Mouse (Mus musculus) midbrain, embryonic 13.5 days (tissue): ENCODE results near the gene Rps6kl1. TPM values are rescaled to one million over a fixed set of nuclear protein-coding genes. Genes with fewer than 3 reads are reported as not detected.

Experiments used
- ATAC-seq: fragments of 200-750 bp; cut with Nextera tagmentation; 2 replicates; pipeline ENCODE4 v1.8.0; 2017; ENCODE audit warnings: mild to moderate bottlenecking, moderate TSS enrichment, moderate library complexity
- H3K27ac ChIP-seq: fragments of 300-500 bp; sonication (generic); 2 replicates; pipeline ENCODE4 v1.5.1; 2015; ENCODE audit warnings: inconsistent platforms, mild to moderate bottlenecking, moderate library complexity
- H3K27me3 ChIP-seq: fragments of 300-500 bp; sonication (generic); 2 replicates; pipeline ENCODE4 v1.6.1; 2015; ENCODE audit warnings: mild to moderate bottlenecking, inconsistent platforms
- H3K36me3 ChIP-seq: fragments of 300-500 bp; sonication (generic); 2 replicates; pipeline ENCODE4 v1.6.1; 2015; ENCODE audit warnings: mild to moderate bottlenecking, inconsistent platforms
- H3K4me1 ChIP-seq: fragments of 300-500 bp; sonication (generic); replicated peaks from 2 replicates; pipeline ENCODE4 v1.6.1; 2015; ENCODE audit warnings: inconsistent platforms
- H3K4me2 ChIP-seq: fragments of 300-500 bp; sonication (generic); replicated peaks from 2 replicates; pipeline ENCODE4 v1.6.1; 2015; ENCODE audit warnings: moderate library complexity, mild to moderate bottlenecking, inconsistent platforms
- H3K4me3 ChIP-seq: fragments of 300-500 bp; sonication (generic); replicated peaks from 2 replicates; pipeline ENCODE4 v1.5.1; 2015; ENCODE audit warnings: mild to moderate bottlenecking, inconsistent platforms
- H3K9ac ChIP-seq: fragments of 300-500 bp; sonication (generic); replicated peaks from 2 replicates; pipeline ENCODE4 v1.6.1; 2015; ENCODE audit warnings: mild to moderate bottlenecking, inconsistent platforms
- H3K9me3 ChIP-seq: fragments of 300-500 bp; sonication (generic); 2 replicates; pipeline ENCODE4 v1.6.1; 2016; ENCODE audit warnings: mild to moderate bottlenecking, inconsistent platforms
- WGBS: fragments of 180-500 bp; shearing (Covaris S2); methylation state at CpG from one replicate; pipeline ENCODE4 v1.1.7; 2015; 5-methylcytosine and 5-hydroxymethylcytosine counted together
- polyA plus RNA-seq: library from polyadenylated mRNA; unstranded; fragments of >200 nt; fragmentation: Nextera tagmentation; extraction: Ambion mirVana; gene quantifications from 2 replicates; pipeline ENCODE4 v1.2.1, GENCODE M21; 2015

Gene Rps6kl1
- polyA plus RNA-seq, 1 experiment from 2014 or later = 15.6 TPM

DNA sequence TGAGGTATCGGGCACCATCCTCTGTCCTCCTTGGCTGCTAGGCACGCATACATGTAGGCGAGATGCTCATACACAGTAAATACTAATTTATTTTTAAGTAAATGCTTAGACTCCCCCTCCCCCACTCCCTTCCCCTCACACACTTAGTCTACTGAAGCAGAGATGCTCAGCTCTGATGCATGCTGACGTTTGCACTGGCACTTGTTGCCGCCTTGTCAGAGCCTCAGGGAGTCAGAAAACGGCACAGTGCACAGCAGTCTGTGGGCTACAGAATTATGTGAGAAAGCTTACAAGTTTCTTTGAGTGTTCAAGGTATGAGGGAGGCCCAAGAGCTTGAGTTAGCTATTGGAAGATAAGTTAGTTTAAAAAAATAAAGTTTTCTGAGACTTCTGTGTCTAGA lies 19.7 kb downstream of the Rps6kl1 start:
- no peak for ATAC-seq
- Histone ChIP-seq H3K27me3 (no peaks in the 10 kb centered on the region), H3K9ac (no peak overlapping the region), H3K4me2 (no peak overlapping the region), H3K36me3 (peaks cover 88% of the 10 kb centered on the region), H3K4me3 (no peak overlapping the region), H3K27ac (no peak overlapping the region), H3K4me1 (no peaks in the 10 kb centered on the region), H3K9me3 (no peaks in the 10 kb centered on the region)
- WGBS = 92% methylated on average over 6 of the region's 6 CpGs

DNA sequence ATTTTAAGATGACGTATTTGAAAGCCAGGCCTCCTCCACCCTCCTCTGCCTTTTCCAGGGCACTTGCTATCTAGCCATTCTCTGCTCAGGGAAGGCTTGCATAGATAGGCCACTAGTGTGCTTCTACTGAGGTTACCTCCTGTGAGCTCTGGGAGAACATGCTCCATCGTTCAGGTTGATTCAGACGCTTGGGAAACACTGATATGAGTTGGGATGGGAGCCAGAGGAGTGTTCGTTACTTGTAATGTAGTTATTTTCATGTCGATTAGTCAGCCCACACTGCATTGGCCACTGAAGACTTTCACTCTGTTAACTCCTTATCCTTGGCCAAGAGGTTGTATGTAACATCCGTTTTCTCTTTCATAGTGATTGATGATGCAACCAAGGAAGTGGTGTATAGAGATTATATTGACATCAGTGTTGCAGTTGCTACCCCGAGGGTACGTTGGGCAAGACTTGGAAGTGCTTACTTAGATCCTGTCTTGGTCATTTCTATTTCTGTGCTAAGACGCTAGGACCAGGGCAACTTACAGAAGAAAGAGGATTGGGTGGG lies 21.6 kb downstream of the Rps6kl1 start:
- Histone ChIP-seq H3K4me1 (no peaks in the 10 kb centered on the region), H3K27me3 (no peaks in the 10 kb centered on the region), H3K9ac (no peak overlapping the region), H3K4me2 (no peak overlapping the region), H3K9me3 (no peaks in the 10 kb centered on the region), H3K36me3 (peaks cover 86% of the 10 kb centered on the region), H3K4me3 (no peak overlapping the region), H3K27ac (no peak overlapping the region)
- ATAC-seq = no peak
- WGBS = 96% methylated on average over 9 of the region's 9 CpGs

DNA sequence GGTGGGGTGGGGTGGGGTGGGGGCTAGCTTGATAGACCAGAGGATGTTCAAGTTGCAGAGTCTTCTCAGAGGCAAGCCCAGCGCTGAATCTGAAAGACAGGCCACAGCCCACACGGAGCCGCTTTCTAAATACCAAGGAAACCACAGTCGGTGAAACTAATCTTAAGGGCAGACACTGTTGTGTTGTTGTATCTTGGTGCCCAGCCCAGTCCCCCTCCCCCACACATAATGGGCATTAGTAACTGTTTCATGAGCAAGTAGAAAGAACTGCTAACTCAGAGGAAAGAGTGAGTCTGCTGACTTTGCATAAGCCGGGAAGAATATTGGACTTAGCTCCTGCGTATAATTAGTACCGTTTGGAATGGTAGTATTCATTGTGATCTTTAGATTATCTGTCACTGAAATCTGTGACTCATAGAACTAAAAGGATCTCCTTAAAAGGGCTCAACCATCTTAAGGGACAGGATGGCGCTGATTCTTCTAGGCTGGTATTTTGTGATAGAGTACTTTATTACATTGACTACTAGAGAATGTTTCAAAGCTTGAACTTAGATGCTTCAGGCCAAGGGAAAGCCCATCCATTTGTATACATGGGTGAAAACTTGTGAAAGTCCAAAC lies 24.0 kb downstream of the Rps6kl1 start:
- Histone ChIP-seq H3K9ac (no peak overlapping the region), H3K4me2 (no peak overlapping the region), H3K36me3 (peaks cover 86% of the 10 kb centered on the region), H3K9me3 (no peaks in the 10 kb centered on the region), H3K4me3 (no peak overlapping the region), H3K27me3 (no peaks in the 10 kb centered on the region), H3K27ac (no peak overlapping the region), H3K4me1 (no peaks in the 10 kb centered on the region)
- WGBS = 88% methylated on average over 8 of the region's 8 CpGs
- no peak for ATAC-seq

DNA sequence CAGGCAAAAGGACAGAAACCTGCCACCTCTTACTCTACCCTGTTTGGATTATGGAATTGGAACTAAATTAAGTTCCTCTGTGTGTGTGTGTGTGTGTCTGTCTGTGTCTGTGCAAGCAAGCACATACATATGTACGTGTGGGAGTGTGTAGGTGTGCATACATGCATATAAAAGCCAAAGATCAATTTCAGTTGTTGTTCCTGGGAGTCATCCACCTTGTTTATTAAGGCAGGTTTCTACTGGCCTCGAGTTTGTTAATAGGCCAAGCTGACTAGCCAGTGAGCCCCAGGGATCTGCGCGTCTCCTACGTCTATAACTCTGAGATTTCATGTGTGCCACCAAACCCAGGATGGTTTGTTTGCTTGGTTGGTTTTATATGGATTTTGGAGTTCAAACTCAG lies 26.3 kb downstream of the Rps6kl1 start:
- Histone ChIP-seq H3K4me2 (no peak overlapping the region), H3K27me3 (no peaks in the 10 kb centered on the region), H3K27ac (no peak overlapping the region), H3K36me3 (peaks cover 86% of the 10 kb centered on the region), H3K9me3 (no peaks in the 10 kb centered on the region), H3K4me1 (no peaks in the 10 kb centered on the region), H3K4me3 (no peak overlapping the region), H3K9ac (no peak overlapping the region)
- ATAC-seq = no peak
- 95% methylated on average over 5 of the region's 5 CpGs for WGBS

DNA sequence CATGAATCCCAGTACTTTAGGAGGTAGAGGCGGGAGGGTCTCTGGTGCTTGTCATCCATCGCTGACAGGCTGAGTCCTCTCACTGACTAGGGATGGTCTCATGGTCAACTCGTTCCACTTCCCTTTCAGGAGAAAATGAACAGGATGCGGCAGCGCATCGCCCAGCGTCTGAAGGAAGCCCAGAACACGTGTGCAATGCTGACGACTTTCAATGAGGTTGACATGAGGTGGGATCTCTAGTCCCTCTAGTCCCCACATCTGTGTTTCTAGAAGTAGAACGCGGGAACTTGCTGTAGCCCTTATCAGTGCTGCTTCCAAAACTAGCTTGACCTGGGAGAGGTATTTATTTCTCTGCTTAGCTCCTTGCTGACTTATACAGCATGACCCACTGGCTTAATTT lies 27.4 kb downstream of the Rps6kl1 start:
- no peak overlapping the region for H3K27ac ChIP-seq
- H3K4me1 ChIP-seq = no peaks in the 10 kb centered on the region
- H3K9me3 ChIP-seq = no peaks in the 10 kb centered on the region
- no peak overlapping the region for H3K4me2 ChIP-seq
- ATAC-seq = no peak
- H3K27me3 ChIP-seq = no peaks in the 10 kb centered on the region
- WGBS = 96% methylated on average over 11 of the region's 11 CpGs
- H3K9ac ChIP-seq = no peak overlapping the region
- peaks cover 88% of the 10 kb centered on the region for H3K36me3 ChIP-seq
- H3K4me3 ChIP-seq = no peak overlapping the region

DNA sequence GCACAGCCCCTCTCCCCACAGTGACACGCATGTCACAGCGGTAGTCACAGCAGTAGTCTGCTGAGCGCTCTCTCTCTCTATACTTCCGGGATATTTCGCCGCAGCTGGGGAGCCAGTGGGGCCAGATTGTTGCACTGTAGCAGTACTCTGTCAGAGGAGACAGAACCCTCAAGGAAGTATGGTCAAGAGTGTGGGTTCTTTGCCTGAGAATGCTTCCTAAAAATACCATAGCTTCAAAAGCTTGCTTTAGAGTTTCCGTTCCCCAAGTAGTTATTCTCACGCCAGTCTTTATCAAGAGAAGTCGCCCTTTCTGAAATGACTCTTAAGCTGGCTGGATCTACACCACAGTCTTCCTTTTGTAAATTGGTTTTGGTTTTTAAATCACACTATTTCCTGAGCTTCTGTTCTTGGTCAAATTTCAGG lies 27.9 kb downstream of the Rps6kl1 start:
- no peak for ATAC-seq

DNA sequence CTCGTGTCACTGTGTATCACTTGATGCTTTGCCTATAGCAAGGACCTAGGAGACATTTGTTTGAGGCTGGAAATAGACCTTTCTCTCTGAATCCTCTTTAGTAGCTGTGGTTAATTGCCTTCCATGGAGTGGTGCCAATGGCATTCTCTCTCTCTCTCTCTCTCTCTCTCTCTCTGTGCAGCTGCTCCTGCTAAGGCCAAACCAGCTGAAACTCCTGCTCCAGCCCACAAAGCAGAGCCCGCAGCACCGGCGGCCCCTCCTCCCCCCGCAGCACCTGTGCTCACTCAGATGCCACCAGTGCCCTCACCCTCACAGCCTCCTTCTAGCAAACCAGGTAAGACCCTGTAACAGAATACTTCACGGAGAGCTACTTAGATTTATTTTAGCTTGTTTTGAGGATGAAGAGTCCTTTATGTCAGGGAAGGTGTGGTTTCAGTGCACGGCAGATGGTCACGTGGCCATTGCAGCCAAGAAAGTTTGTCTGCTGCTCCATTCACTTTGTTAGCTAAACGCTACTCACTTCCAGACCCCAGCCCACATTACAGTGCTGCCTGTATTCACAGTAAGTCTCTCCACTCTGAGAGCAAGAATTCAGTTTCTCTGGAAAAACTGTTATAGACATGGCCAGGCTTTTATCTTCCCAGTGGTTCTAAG lies 29.1 kb downstream of the Rps6kl1 start:
- Histone ChIP-seq H3K36me3 (peaks cover 79% of the 10 kb centered on the region), H3K4me2 (no peak overlapping the region), H3K4me3 (no peak overlapping the region), H3K27ac (no peak overlapping the region), H3K4me1 (no peaks in the 10 kb centered on the region), H3K9ac (no peak overlapping the region), H3K9me3 (no peaks in the 10 kb centered on the region), H3K27me3 (no peaks in the 10 kb centered on the region)
- no peak for ATAC-seq
- 90% methylated on average over 9 of the region's 9 CpGs for WGBS

More for the DNA sequence above, 27.9 kb downstream of the Rps6kl1 start:
- Histone ChIP-seq H3K4me3 (no peak overlapping the region), H3K27ac (no peak overlapping the region), H3K9me3 (no peaks in the 10 kb centered on the region), H3K9ac (no peak overlapping the region), H3K4me1 (no peaks in the 10 kb centered on the region), H3K4me2 (no peak overlapping the region), H3K36me3 (peaks cover 88% of the 10 kb centered on the region), H3K27me3 (no peaks in the 10 kb centered on the region)
- WGBS = 95% methylated on average over 9 of the region's 9 CpGs

DNA sequence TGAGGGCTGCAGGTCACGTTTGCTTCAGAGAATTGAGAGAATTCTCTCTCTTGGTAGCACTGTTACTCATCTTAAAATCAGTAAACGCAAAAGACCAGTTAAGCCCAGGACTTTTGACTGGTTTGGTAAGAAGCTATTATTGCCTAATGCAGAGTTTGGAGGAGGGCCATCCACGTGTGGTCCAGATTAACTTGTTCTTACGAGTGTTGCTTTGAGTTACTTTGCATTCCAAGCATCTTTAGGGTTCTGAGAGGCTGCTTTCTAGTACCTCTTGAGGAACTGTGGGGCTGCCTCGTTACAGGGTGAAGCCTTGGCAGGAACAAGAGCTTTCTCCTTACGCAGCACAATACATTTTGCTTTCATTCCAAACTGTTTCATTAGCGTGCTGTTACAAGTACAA lies 35.4 kb downstream of the Rps6kl1 start:
- Histone ChIP-seq H3K36me3 (peaks cover 41% of the 10 kb centered on the region), H3K4me2 (no peak overlapping the region), H3K9me3 (no peaks in the 10 kb centered on the region), H3K4me3 (no peak overlapping the region), H3K9ac (no peak overlapping the region), H3K4me1 (peaks cover 24% of the 10 kb centered on the region), H3K27ac (no peak overlapping the region), H3K27me3 (no peaks in the 10 kb centered on the region)
- no peak for ATAC-seq
- 75% methylated on average over 7 of the region's 7 CpGs for WGBS

DNA sequence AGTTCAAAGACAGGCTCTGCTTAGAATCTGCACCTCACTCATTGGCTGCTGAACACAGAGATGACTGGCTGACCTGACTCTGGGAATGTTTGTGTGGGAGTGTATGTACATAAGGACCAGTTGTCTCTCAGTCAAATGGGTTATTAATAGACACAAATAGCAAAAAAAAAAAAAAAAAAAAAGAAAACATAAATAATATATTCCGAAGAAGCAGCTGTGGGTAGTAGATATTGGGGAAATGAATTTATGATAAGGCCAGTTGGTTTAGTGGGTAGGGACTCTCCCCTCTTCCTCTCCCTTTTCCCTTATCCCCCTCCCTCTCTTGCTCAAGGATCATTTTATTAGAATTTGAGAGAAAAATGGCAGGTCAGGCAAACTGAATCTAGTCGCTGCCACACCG lies 37.1 kb downstream of the Rps6kl1 start:
- H3K9me3 ChIP-seq = no peaks in the 10 kb centered on the region
- WGBS = 100% methylated on average over 3 of the region's 3 CpGs
- ATAC-seq = no peak
- no peak overlapping the region for H3K4me2 ChIP-seq
- no peaks in the 10 kb centered on the region for H3K27me3 ChIP-seq
- H3K9ac ChIP-seq = no peak overlapping the region
- H3K36me3 ChIP-seq = peaks cover 25% of the 10 kb centered on the region
- H3K4me3 ChIP-seq = no peak overlapping the region
- peaks cover 34% of the 10 kb centered on the region for H3K4me1 ChIP-seq
- H3K27ac ChIP-seq = no peak overlapping the region

DNA sequence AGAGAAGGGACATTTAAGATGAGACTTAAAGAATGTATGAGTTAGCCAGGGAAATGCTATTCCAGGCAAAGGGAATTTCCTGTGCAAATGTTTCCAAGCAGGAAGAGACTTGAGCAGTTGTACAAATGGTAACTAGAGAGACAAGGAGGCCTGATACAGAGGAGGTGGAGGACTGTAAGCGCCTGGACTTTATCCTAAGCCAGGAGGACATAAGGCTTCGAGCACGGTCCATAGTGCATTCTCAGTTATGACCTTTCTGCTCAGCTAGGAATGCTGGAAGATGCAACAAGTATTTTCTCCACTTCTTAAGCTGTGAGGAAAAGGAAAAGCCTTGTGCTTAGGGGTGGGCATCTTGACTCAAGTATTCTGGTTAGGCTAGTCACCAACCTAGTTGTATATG lies 37.7 kb downstream of the Rps6kl1 start:
- WGBS = 95% methylated on average over 3 of the region's 3 CpGs

DNA sequence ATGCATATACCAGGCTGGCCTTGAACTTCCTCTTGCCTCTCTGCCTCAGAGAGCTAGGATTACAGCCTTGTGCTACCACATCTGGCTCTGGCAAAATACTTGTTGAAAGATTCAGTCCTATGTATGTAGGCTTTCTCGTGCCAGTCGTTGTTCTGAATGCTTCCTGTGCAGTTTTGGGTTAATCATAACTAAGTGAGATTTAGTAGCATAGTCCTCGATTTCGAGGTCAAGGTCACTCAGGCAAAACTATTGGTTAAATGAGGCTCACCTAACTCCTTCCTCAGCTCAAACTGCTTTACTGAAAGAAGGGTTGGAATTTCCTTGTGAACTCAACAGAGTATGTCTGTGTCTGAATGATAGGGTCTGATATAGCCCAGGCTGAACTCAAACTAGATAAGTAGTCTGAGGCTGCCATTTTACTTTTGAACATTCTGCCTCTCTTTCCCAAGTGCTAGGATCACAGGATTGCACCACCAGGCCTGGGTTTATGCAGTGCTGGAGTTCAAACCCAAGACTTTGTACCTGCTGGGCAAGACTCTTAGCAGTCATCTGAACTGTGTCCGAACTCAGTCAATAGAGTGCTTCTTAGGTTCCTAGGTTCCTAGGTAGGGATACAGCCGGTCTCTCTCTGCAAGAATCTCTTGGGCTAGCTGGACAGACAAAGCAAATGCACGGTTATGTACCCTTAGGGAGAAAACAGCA lies 38.4 kb downstream of the Rps6kl1 start:
- Histone ChIP-seq H3K4me3 (no peak overlapping the region), H3K4me2 (peak overlapping the region; percentile 91; the same call in 1 of the 2 replicates), H3K9me3 (no peaks in the 10 kb centered on the region), H3K9ac (no peak overlapping the region), H3K4me1 (peaks cover 34% of the 10 kb centered on the region), H3K36me3 (peaks cover 16% of the 10 kb centered on the region; the same call in 1 of the 2 replicates), H3K27ac (no peak overlapping the region), H3K27me3 (no peaks in the 10 kb centered on the region)
- WGBS = 92% methylated on average over 7 of the region's 7 CpGs
- ATAC-seq = no peak

More for the DNA sequence above, 37.7 kb downstream of the Rps6kl1 start:
- no peaks in the 10 kb centered on the region for H3K9me3 ChIP-seq
- no peak for ATAC-seq
- H3K27me3 ChIP-seq = no peaks in the 10 kb centered on the region
- H3K4me3 ChIP-seq = no peak overlapping the region
- no peak overlapping the region for H3K9ac ChIP-seq
- H3K4me2 ChIP-seq = no peak overlapping the region
- peaks cover 19% of the 10 kb centered on the region for H3K36me3 ChIP-seq
- H3K4me1 ChIP-seq = peaks cover 34% of the 10 kb centered on the region
- no peak overlapping the region for H3K27ac ChIP-seq
